Mouse (Mus musculus) lung, embryonic 14.5 days (tissue): ENCODE results near the gene Glod4. TPM values are rescaled to one million over a fixed set of nuclear protein-coding genes. Genes with fewer than 3 reads are reported as not detected.

ENCODE experiments used
- ATAC-seq: fragments of 200-750 bp; cut with Nextera tagmentation; 2 replicates; pipeline ENCODE4 v1.8.0; 2017; ENCODE audit warnings: mild to moderate bottlenecking, moderate TSS enrichment, moderate library complexity; ENCODE audit not compliant: insufficient read depth
- DNase-seq: peaks from one replicate; pipeline ENCODE4 v3.0.0-alpha.2; 2015
- H3K27ac ChIP-seq: fragments of 300-500 bp; sonication (generic); 2 replicates; pipeline ENCODE4 v1.5.1; 2014; ENCODE audit warnings: low read depth, mild to moderate bottlenecking, moderate library complexity
- H3K27me3 ChIP-seq: fragments of 300-500 bp; sonication (generic); 2 replicates; pipeline ENCODE4 v1.6.1; 2014; ENCODE audit warnings: low read length, control low read depth; ENCODE audit not compliant: insufficient read depth
- H3K36me3 ChIP-seq: fragments of 300-500 bp; sonication (generic); 2 replicates; pipeline ENCODE4 v1.6.1; 2014; ENCODE audit warnings: control low read depth; ENCODE audit not compliant: insufficient read depth
- H3K4me1 ChIP-seq: fragments of 300-500 bp; sonication (generic); 2 replicates; pipeline ENCODE4 v1.6.1; 2014; ENCODE audit warnings: antibody characterized with exemption, control low read depth; ENCODE audit not compliant: insufficient read depth
- H3K4me2 ChIP-seq: fragments of 300-500 bp; sonication (generic); 2 replicates; pipeline ENCODE4 v1.6.1; 2014; ENCODE audit warnings: mild to moderate bottlenecking
- H3K4me3 ChIP-seq: fragments of 300-500 bp; sonication (generic); 2 replicates; pipeline ENCODE4 v1.5.1; 2014; ENCODE audit warnings: low read depth, low read length
- H3K9ac ChIP-seq: fragments of 300-500 bp; sonication (generic); 2 replicates; pipeline ENCODE4 v1.6.1; 2014
- H3K9me3 ChIP-seq: fragments of 300-500 bp; sonication (generic); 2 replicates; pipeline ENCODE4 v1.6.1; 2016; ENCODE audit warnings: low read depth, low read length, control low read depth
- CTCF ChIP-seq: IDR thresholded peaks from 2 replicates; pipeline ENCODE4 v1.5.1; 2016; ENCODE audit warnings: antibody characterized with exemption, low read depth
- WGBS: fragments of 180-500 bp; shearing (Covaris S2); extraction: QIAGEN DNeasy Blood & Tissue Kit; methylation state at CpG from one replicate; pipeline ENCODE4 v1.1.7; 2014; 5-methylcytosine and 5-hydroxymethylcytosine counted together
- polyA plus RNA-seq: library from polyadenylated mRNA; unstranded; fragments of >200 nt; fragmentation: Nextera tagmentation; extraction: Ambion mirVana; gene quantifications from 2 replicates; pipeline ENCODE4 v1.2.1, GENCODE M21; 2014

Gene Glod4
- polyA plus RNA-seq, 1 experiment from 2014 or later, result 131 TPM

DNA sequence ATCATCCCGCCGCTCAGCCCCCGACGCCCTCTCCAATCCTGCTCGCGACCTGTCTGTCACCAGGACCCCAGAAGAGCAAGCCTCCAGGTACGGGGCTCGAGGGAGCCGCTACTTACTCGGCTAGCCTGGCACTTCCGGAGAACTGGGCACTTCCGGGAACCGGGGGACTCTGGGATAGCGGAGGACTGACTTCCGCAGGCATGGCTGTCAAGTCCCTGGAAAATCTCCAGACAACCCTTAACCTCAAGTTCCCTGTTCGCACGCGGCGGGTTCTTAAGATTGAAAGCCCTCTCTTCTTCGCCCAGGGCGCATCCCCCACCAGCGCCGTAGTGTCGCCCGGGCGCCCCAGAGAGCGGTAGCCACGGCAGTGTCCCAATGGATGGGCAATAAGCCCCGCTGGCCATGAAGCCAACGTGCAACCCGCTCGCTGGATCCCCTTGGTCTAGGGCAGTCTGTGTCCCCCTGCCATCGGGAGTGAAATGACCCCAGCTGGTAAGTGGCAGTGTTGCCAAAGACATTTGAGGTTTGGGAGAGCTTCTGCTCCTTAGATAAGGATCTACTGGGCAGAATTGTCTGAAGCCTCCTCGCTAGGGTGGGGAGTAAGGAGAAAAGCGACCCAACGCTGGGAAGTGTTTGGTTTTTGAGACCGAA is 63.9 kb downstream of the Glod4 start, which contains the start of the genes Vps53 and Fam57a:
Gene Vps53, minus strand, starts transcription at position 153 of the 651 bp plus-strand sequence.
Gene Fam57a, plus strand, starts transcription at position 177 of the 651 bp plus-strand sequence.
- Histone ChIP-seq H3K4me3 (peak within 1 kb of the TSS; percentile 66), H3K4me2 (peak within 1 kb of the TSS; percentile 67), H3K9ac (peak within 1 kb of the TSS; percentile 60), H3K27ac (0 out of 2 replicates have a peak within 1 kb of the TSS, but pooled peaks have one; percentile 22), H3K36me3 (0 out of 2 replicates have a peak, but pooled peaks cover 8% of the 10 kb centered on the region), H3K27me3 (no peaks in the 10 kb centered on the region), H3K9me3 (no peaks in the 10 kb centered on the region), H3K4me1 (0 out of 2 replicates have a peak, but pooled peaks cover 3% of the 10 kb centered on the region)
- TF ChIP-seq CTCF, result no peak
- under 1% methylated on average over 37 of the region's 37 CpGs for WGBS
- DNase-seq (peak; percentile 91), ATAC-seq (peak; percentile 90)

DNA sequence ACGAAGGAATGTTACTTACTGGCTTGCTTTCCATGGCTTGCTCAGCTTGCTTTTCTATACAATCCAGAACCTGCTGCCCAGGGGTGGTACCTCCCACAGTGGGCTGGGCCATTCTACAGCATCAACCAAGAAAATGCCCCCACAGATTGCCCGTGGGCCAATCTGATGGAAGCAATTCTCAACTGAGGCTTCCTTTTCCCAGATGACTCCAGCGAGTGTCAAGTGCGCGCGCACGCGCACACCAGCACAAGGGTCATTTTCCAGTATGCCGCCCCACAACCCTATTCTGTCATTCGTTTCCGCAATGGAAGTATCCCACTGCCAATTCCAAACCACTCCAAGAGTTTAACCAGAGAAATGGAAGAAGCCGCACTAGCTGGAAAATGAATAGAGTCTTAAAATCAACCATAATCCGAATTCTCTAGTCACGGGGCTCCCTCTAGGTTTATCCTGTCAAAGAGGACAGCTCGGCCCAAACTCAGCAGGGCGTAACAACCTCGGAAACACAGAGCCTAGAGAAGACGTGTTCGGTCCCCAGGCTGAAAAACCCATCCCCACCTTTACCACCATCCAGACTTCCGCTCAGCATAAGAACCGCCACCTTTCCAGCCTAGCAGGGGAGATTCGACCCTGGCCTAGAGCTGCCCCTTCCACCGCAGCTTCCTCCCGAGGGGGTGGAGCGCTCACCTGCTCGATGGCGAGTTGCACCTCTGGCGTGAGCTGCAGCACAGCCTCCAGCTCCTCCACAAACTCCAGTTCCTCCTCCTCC is 64.6 kb downstream of the Glod4 start:
- Histone ChIP-seq H3K9me3 (no peaks in the 10 kb centered on the region), H3K36me3 (peaks cover 10% of the 10 kb centered on the region; the same call in 1 of the 2 replicates), H3K4me3 (peak overlapping the region; percentile 66), H3K27me3 (no peaks in the 10 kb centered on the region), H3K4me1 (0 out of 2 replicates have a peak, but pooled peaks cover 3% of the 10 kb centered on the region), H3K4me2 (peak overlapping the region; percentile 67), H3K27ac (0 out of 2 replicates have a peak overlapping the region, but pooled peaks have one; percentile 22), H3K9ac (peak overlapping the region; percentile 60)
- DNase-seq (peak; percentile 55), ATAC-seq (peak; percentile 87)
- no peak for TF ChIP-seq CTCF
- WGBS, result 2% methylated on average over 28 of the region's 28 CpGs

DNA sequence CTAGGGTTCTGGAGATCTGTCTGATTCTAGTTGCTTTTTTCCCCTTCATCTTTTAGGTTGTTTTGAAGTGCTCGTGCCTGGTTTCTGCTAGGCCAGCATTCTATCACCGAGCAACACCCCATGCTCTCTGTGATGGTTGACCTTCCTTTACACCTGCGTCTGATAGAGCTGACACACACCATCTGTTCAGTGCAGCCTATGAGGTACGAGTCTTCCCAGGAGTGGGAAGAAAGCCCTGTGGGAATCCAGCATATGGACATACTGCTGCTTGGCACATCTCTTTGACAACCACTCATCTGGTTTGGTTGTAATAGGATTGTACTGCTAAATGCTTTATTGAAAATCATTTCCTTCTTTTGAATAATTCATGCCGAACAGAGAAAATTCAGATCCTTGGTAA is 73.3 kb downstream of the Glod4 start:
- Histone ChIP-seq H3K4me1 (no peaks in the 10 kb centered on the region), H3K27ac (no peak overlapping the region), H3K4me3 (no peak overlapping the region), H3K9me3 (no peaks in the 10 kb centered on the region), H3K4me2 (no peak overlapping the region), H3K27me3 (no peaks in the 10 kb centered on the region), H3K9ac (no peak overlapping the region), H3K36me3 (peaks cover 20% of the 10 kb centered on the region)
- TF ChIP-seq CTCF, result no peak
- WGBS, result 57% methylated on average over 5 of the region's 5 CpGs
- ATAC-seq (no peak), DNase-seq (no peak)

DNA sequence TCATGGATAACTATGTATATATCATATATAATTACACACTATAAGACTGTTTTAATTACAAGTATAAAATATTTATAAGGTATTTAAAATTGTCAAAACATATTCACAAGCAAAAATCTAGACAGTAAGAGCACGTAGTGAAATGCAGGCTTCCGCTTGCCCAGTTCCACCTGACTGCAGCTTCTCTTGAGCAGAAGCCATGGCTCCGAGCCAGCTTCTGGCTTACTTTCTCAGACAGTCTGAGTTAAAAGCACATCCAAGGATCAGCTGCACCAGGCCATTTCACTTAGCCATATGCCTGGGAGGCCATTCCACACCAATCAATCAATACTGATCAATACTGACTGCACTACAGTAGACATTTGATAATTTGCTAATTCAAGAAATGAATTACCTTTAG is 74.5 kb downstream of the Glod4 start:
- H3K4me3 ChIP-seq, result no peak overlapping the region
- TF ChIP-seq CTCF, result no peak
- DNase-seq (peak; percentile 15), ATAC-seq (no peak)
- H3K27ac ChIP-seq, result no peak overlapping the region
- no peak overlapping the region for H3K9ac ChIP-seq
- 84% methylated on average over 3 of the region's 3 CpGs for WGBS
- peaks cover 18% of the 10 kb centered on the region for H3K36me3 ChIP-seq
- H3K9me3 ChIP-seq, result no peaks in the 10 kb centered on the region
- H3K4me2 ChIP-seq, result no peak overlapping the region
- H3K27me3 ChIP-seq, result no peaks in the 10 kb centered on the region
- no peaks in the 10 kb centered on the region for H3K4me1 ChIP-seq

DNA sequence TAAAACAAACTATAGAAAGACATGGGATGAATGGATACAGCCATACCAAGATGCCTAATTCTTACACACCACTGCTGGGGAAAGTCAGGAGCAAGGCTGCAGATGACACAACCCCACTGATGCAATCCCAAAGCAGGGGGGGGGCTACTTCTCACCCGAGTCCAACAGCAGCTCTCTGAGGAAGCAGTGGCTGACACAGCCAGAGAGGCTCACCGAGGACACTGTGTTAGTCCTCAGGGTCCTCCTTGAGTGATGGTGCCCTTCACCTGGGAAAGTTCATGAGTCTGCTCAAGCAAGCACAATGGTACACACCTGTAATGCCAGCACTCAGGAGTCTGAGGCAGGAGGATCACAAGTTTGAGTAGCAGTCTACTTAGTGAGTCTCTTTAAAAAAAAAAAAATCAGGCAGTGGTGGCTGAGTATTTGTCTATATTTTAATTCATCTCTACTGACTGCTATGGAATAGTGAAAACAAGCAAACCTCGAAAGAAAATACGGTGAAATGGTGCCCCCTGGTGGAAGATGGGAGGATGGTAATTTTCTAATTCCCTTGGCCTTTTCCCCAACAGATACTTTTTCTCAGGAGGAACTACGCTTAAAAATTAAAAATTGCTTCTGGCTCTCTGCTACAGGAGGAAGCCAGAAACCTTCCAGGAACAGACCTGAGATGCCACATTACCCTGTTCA is 76.3 kb downstream of the Glod4 start:
- peak; percentile 85 for TF ChIP-seq CTCF
- Histone ChIP-seq H3K9me3 (no peaks in the 10 kb centered on the region), H3K4me1 (no peaks in the 10 kb centered on the region), H3K27me3 (no peaks in the 10 kb centered on the region), H3K27ac (no peak overlapping the region), H3K36me3 (peaks cover 8% of the 10 kb centered on the region), H3K4me2 (no peak overlapping the region), H3K9ac (no peak overlapping the region), H3K4me3 (no peak overlapping the region)
- ATAC-seq (peak; percentile 31; the same call in 1 of the 2 replicates), DNase-seq (peak; percentile 93)
- WGBS, result 16% methylated on average over 5 of the region's 5 CpGs

DNA sequence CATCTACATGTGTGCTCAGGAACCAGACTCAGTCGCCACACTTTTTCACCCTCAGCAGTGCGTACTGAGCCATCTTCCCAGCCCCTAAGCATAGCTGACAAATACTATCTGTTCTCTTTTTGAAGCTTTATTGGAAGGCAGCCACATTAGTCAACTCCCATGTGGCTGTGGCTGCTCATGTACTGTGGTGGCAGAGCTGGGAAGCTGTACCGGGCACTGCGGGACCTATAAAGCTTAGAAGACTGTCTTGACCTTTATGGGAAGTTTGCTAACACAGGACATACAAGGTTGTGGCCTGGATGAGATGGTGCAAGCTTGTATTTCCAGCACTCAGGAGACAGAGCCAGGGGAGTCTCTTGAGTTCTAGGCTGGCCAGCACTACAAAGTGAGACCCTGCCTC is 76.9 kb downstream of the Glod4 start:
- TF ChIP-seq CTCF, result no peak

DNA sequence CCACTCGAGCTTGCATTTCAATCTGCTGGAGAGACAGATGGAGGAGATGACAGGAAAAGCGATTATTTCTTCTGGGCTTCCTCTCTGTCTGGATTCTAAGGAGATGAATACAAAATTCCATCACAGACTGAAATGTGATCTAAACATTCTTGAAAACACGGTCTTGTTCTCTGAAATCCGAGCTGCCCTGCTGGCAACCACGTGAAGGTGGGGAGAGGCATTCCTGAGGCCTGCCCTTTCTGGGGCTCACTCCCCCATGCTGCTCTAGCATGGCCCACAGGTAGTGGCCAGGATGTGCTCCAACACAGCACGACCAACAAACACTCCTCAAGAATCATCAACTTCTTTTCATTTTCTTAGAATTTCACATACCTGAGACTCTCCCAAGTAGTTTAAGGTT is 83.3 kb downstream of the Glod4 start:
- Histone ChIP-seq H3K4me2 (no peak overlapping the region), H3K27ac (peak overlapping the region; percentile 5; the same call in 1 of the 2 replicates), H3K36me3 (peaks cover 10% of the 10 kb centered on the region; the same call in 1 of the 2 replicates), H3K4me1 (no peaks in the 10 kb centered on the region), H3K4me3 (no peak overlapping the region), H3K27me3 (no peaks in the 10 kb centered on the region), H3K9me3 (no peaks in the 10 kb centered on the region), H3K9ac (no peak overlapping the region)
- DNase-seq (no peak), ATAC-seq (no peak)
- TF ChIP-seq CTCF, result no peak
- 27% methylated on average over 6 of the region's 6 CpGs for WGBS

More for the DNA sequence above, 76.9 kb downstream of the Glod4 start:
- Histone ChIP-seq H3K9me3 (no peaks in the 10 kb centered on the region), H3K9ac (no peak overlapping the region), H3K27ac (no peak overlapping the region), H3K4me3 (no peak overlapping the region), H3K4me2 (no peak overlapping the region), H3K36me3 (peaks cover 5% of the 10 kb centered on the region; the same call in 1 of the 2 replicates), H3K4me1 (no peaks in the 10 kb centered on the region), H3K27me3 (no peaks in the 10 kb centered on the region)
- WGBS, result 81% methylated on average over 4 of the region's 4 CpGs
- DNase-seq, result no peak
- ATAC-seq, result peak; percentile 14; the same call in 1 of the 2 replicates
